Mouse (Mus musculus): ENCODE data around the gene Cela1. TPM values are rescaled to one million over a fixed set of nuclear protein-coding genes. Genes with fewer than 3 reads are reported as not detected.

Cela1 gene
- 1.4 and 2.0 TPM in 2 replicates for polyA plus RNA-seq (2015; fragmentation: Nextera tagmentation; extraction: Ambion mirVana)

DNA sequence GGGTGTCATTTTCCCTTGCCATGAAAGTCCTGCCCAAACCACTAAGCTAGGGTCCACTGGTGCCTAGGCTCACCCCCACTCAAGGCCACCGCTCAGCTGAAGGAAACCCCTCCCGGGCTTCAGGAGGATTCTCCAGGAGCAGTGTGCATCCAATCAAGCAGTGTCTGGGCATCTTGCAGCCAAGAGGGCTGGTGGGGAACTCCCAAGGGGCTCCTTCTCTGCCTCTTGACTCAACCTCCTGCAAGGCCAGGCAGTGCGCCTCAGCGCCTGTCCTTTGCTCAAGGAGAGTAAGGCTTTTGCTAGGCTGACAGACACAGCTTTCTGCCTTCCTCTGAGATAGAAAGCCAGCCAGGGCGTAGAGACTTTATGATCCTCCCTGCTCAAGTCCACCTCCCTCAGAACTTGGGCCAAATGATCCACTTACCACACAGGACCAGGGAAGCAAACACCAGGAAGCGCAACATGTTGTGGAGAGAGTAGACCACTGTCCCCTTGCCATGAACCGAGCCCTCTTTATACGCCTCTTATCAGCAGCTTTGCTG lies at the start of gene Cela1:
TSS of gene Cela1 (minus strand) at position 492 of the 542 bp plus-strand sequence.
- no peaks in the 10 kb centered on the region for H3K36me3 ChIP-seq (ENCODE audit: control insufficient read depth, insufficient read depth, low read length)
- H3K4me1 ChIP-seq (ENCODE audit: control insufficient read depth, insufficient read depth, low read depth, low read length) = no peaks in the 10 kb centered on the region
- ATAC-seq = no peak
- H3K4me3 ChIP-seq (ENCODE audit: low read length) = no peak within 1 kb of the TSS
- H3K27ac ChIP-seq (ENCODE audit: low read depth, low read length) = no peak within 1 kb of the TSS
- no peak within 1 kb of the TSS for H3K9ac ChIP-seq (ENCODE audit: low read depth, low read length)
- 81% methylated on average over 8 of the region's 8 CpGs for WGBS
- no peak within 1 kb of the TSS for H3K4me2 ChIP-seq (ENCODE audit: low read length)
- H3K27me3 ChIP-seq (replicated peaks; ENCODE audit: control insufficient read depth, insufficient read depth, low read length) = no peaks in the 10 kb centered on the region
- H3K9me3 ChIP-seq (ENCODE audit: control insufficient read depth, low read length) = peaks cover 2% of the 10 kb centered on the region; the same call in 1 of the 2 replicates

DNA sequence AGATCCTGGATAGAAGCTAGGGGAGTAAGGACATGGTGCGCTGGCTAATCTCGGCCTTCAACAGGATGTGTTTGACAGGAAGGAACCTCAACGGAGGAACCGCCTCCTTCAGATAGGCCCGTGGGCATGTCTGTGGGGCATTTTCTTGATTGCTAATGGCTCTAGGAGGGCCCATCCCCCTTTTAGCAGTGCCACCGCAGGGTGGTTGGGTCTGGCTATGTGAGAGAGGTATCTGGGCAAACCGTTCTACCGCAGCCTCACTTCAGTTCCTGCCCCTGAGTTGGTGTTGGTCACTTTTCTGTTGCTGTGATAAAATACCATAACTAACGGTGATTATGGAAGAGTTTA lies 48.2 kb upstream of the Cela1 start:
- Histone ChIP-seq H3K36me3 (ENCODE audit: control insufficient read depth, insufficient read depth, low read length) (no peaks in the 10 kb centered on the region), H3K9me3 (ENCODE audit: control insufficient read depth, low read length) (no peaks in the 10 kb centered on the region), H3K4me2 (ENCODE audit: low read length) (no peak overlapping the region), H3K9ac (ENCODE audit: low read depth, low read length) (no peak overlapping the region), H3K4me1 (ENCODE audit: control insufficient read depth, insufficient read depth, low read depth, low read length) (no peaks in the 10 kb centered on the region), H3K27me3 (replicated peaks; ENCODE audit: control insufficient read depth, insufficient read depth, low read length) (peaks cover 3% of the 10 kb centered on the region), H3K27ac (ENCODE audit: low read depth, low read length) (no peak overlapping the region), H3K4me3 (ENCODE audit: low read length) (no peak overlapping the region)
- WGBS = 83% methylated on average over 9 of the region's 9 CpGs
- no peak for ATAC-seq

DNA sequence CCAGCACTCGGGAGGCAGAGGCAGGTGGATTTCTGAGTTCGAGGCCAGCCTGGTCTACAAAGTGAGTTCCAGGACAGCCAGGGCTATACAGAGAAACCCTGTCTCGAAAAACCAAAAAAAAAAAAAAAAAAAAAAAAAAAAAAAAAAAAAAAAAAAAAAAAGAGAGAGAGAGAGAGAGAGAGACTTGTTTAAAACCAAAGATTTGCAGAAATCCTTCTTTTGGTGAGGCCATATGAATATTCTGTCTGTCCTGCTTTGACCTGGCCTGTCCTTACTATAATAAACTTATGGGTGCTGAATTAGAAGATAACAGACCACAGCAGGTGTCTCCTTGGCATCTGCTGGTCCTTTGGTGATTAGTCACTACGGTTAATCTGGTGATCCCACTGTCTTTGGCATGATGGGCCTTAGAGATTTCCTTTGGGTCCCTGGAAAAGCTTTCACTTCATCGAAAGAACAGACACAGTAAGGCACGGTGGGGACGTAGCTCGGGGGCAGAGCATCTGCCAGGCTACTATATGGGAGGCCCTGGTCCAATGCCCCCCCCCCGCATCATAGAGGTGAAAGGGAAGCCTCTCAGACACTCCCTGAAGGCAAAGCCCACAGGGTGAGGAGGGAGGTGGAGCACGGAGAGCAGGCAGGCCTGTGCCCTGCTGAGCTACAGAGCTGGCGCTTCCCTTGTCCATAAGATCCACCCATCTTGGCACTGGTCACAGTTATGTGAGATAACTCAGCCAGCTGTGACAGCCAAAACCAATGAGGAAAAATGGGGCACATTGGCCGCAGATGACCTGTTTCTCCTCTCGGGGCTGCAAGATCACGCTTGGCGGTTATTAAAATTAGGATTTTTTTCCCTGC lies 47.6 kb upstream of the Cela1 start:
- H3K27ac ChIP-seq (ENCODE audit: low read depth, low read length) = no peak overlapping the region
- 81% methylated on average over 14 of the region's 15 CpGs for WGBS
- H3K9me3 ChIP-seq (ENCODE audit: control insufficient read depth, low read length) = no peaks in the 10 kb centered on the region

DNA sequence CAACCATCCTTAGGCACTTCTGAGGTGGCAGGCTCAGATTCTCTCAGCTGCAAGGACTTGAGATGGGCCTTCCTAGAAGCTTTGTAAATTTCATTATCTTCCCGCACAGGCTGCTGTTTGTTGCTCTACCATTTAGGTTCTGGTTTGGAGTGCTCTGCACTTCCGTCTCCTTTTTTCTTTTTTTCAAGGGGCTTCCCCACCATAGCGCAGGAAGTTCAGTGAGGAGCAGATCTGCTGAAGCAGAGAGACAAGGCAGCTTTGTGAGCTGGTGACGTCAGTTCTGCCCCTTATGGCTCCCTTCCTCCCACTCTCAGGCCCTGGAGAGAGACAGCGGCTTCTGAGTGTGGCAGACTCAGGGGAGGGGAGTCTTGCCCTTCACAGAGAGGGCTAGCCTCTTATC lies 44.9 kb upstream of the Cela1 start:
- peaks cover 27% of the 10 kb centered on the region for H3K27me3 ChIP-seq (replicated peaks; ENCODE audit: control insufficient read depth, insufficient read depth, low read length)
- no peak overlapping the region for H3K4me2 ChIP-seq (ENCODE audit: low read length)
- WGBS = 35% methylated on average over 5 of the region's 5 CpGs
- no peak overlapping the region for H3K27ac ChIP-seq (ENCODE audit: low read depth, low read length)
- ATAC-seq = no peak
- no peaks in the 10 kb centered on the region for H3K9me3 ChIP-seq (ENCODE audit: control insufficient read depth, low read length)
- H3K4me3 ChIP-seq (ENCODE audit: low read length) = no peak overlapping the region
- no peaks in the 10 kb centered on the region for H3K36me3 ChIP-seq (ENCODE audit: control insufficient read depth, insufficient read depth, low read length)
- peaks cover 9% of the 10 kb centered on the region for H3K4me1 ChIP-seq (ENCODE audit: control insufficient read depth, insufficient read depth, low read depth, low read length)
- H3K9ac ChIP-seq (ENCODE audit: low read depth, low read length) = no peak overlapping the region

More for the DNA sequence above, 47.6 kb upstream of the Cela1 start:
- Histone ChIP-seq H3K27me3 (replicated peaks; ENCODE audit: control insufficient read depth, insufficient read depth, low read length) (peaks cover 4% of the 10 kb centered on the region), H3K36me3 (ENCODE audit: control insufficient read depth, insufficient read depth, low read length) (no peaks in the 10 kb centered on the region), H3K4me3 (ENCODE audit: low read length) (no peak overlapping the region), H3K9ac (ENCODE audit: low read depth, low read length) (no peak overlapping the region), H3K4me2 (ENCODE audit: low read length) (no peak overlapping the region), H3K4me1 (ENCODE audit: control insufficient read depth, insufficient read depth, low read depth, low read length) (no peaks in the 10 kb centered on the region)
- no peak for ATAC-seq

DNA sequence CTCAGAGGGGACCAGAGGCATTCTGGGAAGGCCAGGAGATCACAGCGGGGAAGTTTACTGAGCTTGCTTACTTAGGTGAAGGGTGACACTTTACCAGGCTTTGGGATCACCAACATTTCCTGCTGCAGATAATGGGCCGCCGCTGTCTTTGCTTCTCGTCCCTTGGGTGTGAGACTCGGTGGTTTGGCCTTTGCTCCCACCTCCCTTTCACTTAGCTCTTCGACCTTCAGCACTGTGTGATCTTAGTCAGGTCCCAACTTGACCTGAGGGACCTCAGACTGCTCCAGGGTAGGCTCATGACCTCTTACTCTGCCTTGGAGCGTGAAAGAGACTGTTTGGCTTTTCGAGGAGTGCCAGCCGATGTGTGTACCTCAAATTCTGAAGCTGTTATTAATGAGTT lies 43.4 kb upstream of the Cela1 start:
- no peak overlapping the region for H3K9ac ChIP-seq (ENCODE audit: low read depth, low read length)
- H3K9me3 ChIP-seq (ENCODE audit: control insufficient read depth, low read length) = no peaks in the 10 kb centered on the region
- ATAC-seq = no peak
- no peak overlapping the region for H3K27ac ChIP-seq (ENCODE audit: low read depth, low read length)
- H3K27me3 ChIP-seq (replicated peaks; ENCODE audit: control insufficient read depth, insufficient read depth, low read length) = peaks cover 27% of the 10 kb centered on the region
- WGBS = 64% methylated on average over 9 of the region's 9 CpGs
- H3K4me1 ChIP-seq (ENCODE audit: control insufficient read depth, insufficient read depth, low read depth, low read length) = peaks cover 9% of the 10 kb centered on the region
- no peak overlapping the region for H3K4me2 ChIP-seq (ENCODE audit: low read length)
- H3K4me3 ChIP-seq (ENCODE audit: low read length) = no peak overlapping the region
- H3K36me3 ChIP-seq (ENCODE audit: control insufficient read depth, insufficient read depth, low read length) = no peaks in the 10 kb centered on the region

DNA sequence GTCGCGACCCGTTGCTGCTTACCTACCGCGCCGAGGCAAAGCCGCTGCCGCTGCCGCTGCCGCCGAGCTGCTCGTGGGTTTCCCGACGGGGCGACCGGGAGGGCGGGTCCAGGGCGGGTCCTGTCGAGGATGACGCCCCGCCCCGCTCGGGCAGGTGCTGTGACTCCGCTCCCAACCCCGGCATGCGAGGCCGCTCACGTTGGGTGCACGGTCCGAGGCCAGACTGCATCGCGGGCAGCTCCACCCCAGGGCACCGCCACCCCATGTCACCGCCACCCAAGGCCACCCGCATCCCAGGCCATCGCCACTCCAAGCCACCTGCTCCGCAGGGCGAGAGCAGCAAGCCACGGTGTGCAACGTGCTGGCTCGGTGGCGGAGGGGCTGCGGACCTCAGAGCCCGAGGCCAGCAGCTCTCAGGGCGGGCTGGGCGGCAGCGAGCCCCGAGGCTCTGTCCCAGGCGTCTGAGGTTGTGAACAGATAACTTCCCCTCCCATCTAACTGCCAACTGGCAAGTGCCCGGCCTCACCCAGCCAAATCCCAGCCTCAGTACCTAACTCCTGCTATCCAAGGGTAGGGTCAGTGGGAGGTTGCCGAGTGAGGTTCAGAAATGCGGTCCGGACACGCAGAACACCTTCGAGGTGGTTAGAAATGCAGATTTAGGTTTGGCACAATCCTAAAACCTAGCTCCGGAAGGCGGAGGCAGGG lies 41.7 kb upstream of the Cela1 start, which contains the start of gene Galnt6:
TSS of gene Galnt6 (minus strand) at position 96 of the 705 bp plus-strand sequence.
- H3K4me3 ChIP-seq (ENCODE audit: low read length) = peak within 1 kb of the TSS; percentile 41
- H3K27me3 ChIP-seq (replicated peaks; ENCODE audit: control insufficient read depth, insufficient read depth, low read length) = peaks cover 27% of the 10 kb centered on the region
- no peak within 1 kb of the TSS for H3K27ac ChIP-seq (ENCODE audit: low read depth, low read length)
- no peak for ATAC-seq
- H3K9me3 ChIP-seq (ENCODE audit: control insufficient read depth, low read length) = no peaks in the 10 kb centered on the region
- H3K36me3 ChIP-seq (ENCODE audit: control insufficient read depth, insufficient read depth, low read length) = no peaks in the 10 kb centered on the region
- H3K4me1 ChIP-seq (ENCODE audit: control insufficient read depth, insufficient read depth, low read depth, low read length) = peaks cover 9% of the 10 kb centered on the region
- WGBS = 6% methylated on average over 41 of the region's 57 CpGs
- H3K4me2 ChIP-seq (ENCODE audit: low read length) = peak within 1 kb of the TSS; percentile 56
- H3K9ac ChIP-seq (ENCODE audit: low read depth, low read length) = peak within 1 kb of the TSS; percentile 51

DNA sequence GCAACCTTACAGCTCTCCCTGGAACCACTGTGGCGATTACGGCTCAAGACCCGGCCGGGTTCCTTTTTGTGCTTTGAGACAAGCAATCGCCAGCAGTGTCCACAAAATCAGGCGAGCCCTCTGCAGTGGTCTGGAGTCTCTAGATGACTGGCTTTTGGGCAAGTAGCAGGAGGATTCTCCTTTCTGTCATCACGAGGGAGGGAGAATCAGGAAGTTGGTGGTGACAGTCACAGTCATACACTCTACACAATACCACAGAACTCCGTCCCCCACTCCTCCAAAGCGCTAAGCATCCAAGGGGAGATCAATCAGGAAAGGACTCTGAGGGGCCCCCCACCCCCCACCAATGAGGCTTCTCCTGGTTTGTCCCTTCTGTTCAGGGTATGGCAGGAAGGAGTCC lies 40.9 kb upstream of the Cela1 start:
- Histone ChIP-seq H3K9me3 (ENCODE audit: control insufficient read depth, low read length) (no peaks in the 10 kb centered on the region), H3K9ac (ENCODE audit: low read depth, low read length) (no peak overlapping the region), H3K4me3 (ENCODE audit: low read length) (peak overlapping the region; percentile 41), H3K36me3 (ENCODE audit: control insufficient read depth, insufficient read depth, low read length) (no peaks in the 10 kb centered on the region), H3K27me3 (replicated peaks; ENCODE audit: control insufficient read depth, insufficient read depth, low read length) (peaks cover 27% of the 10 kb centered on the region), H3K4me1 (ENCODE audit: control insufficient read depth, insufficient read depth, low read depth, low read length) (peaks cover 9% of the 10 kb centered on the region), H3K27ac (ENCODE audit: low read depth, low read length) (no peak overlapping the region), H3K4me2 (ENCODE audit: low read length) (peak overlapping the region; percentile 56)
- WGBS = 26% methylated on average over 9 of the region's 9 CpGs
- no peak for ATAC-seq

DNA sequence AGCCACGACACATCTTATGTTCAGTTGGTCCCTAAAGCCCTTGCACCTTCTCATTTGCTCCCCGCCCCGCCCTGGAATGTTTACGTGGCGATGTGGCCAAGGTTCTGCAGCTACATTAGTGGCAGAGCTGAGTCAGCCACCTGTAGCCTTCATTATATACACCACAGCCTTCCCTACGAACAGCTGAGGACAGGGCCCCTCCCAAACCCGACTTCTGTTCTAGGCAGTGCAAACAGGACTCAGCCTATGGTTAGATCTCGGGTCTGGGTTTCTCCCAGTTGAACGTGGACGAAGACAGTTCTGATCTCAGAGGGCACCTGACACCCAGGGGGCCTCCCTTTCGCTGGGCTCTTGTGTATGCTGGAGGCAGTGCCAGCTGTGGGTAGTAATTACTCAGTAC lies 40.1 kb upstream of the Cela1 start:
- Histone ChIP-seq H3K9me3 (ENCODE audit: control insufficient read depth, low read length) (no peaks in the 10 kb centered on the region), H3K4me3 (ENCODE audit: low read length) (no peak overlapping the region), H3K27me3 (replicated peaks; ENCODE audit: control insufficient read depth, insufficient read depth, low read length) (peaks cover 27% of the 10 kb centered on the region), H3K4me1 (ENCODE audit: control insufficient read depth, insufficient read depth, low read depth, low read length) (peaks cover 9% of the 10 kb centered on the region), H3K4me2 (ENCODE audit: low read length) (no peak overlapping the region), H3K27ac (ENCODE audit: low read depth, low read length) (no peak overlapping the region), H3K9ac (ENCODE audit: low read depth, low read length) (no peak overlapping the region), H3K36me3 (ENCODE audit: control insufficient read depth, insufficient read depth, low read length) (no peaks in the 10 kb centered on the region)
- WGBS = 87% methylated on average over 11 of the region's 11 CpGs
- ATAC-seq = no peak

DNA sequence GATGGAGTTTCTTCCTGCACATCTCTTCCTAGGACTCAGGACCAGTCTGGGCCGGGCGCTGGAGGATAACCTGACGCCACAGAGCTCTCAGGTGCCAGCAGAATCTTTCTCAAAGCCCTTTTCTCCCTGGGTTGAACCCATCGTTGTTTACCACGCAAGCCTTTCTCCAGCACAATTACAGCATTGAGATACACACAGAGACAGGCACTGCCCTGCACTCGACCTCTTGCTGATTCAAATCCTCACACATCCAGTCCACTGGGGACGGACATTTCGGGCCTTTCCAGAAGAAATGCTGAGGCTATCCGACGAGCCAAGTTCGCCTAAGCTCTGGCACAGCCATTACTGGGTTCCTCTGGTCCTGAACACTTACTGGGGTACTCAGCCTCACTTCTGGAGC lies 39.0 kb upstream of the Cela1 start:
- no peak for ATAC-seq
- WGBS = 87% methylated on average over 11 of the region's 11 CpGs
- Histone ChIP-seq H3K4me3 (ENCODE audit: low read length) (no peak overlapping the region), H3K36me3 (ENCODE audit: control insufficient read depth, insufficient read depth, low read length) (no peaks in the 10 kb centered on the region), H3K9me3 (ENCODE audit: control insufficient read depth, low read length) (no peaks in the 10 kb centered on the region), H3K27me3 (replicated peaks; ENCODE audit: control insufficient read depth, insufficient read depth, low read length) (peaks cover 27% of the 10 kb centered on the region), H3K27ac (ENCODE audit: low read depth, low read length) (no peak overlapping the region), H3K4me2 (ENCODE audit: low read length) (no peak overlapping the region), H3K4me1 (ENCODE audit: control insufficient read depth, insufficient read depth, low read depth, low read length) (peaks cover 9% of the 10 kb centered on the region), H3K9ac (ENCODE audit: low read depth, low read length) (no peak overlapping the region)
